Mouse (Mus musculus): ENCODE results near the gene Cav3.

Cav3 gene

GRCm38 (mm10) chr6:112495219-112495618, 35.9 kb downstream of the Cav3 start:
- DNase-seq (ENCODE audit: low read depth): no peak

GRCm38 (mm10) chr6:112496291-112497060, 37.2 kb downstream of the Cav3 start:
- DNase-seq (ENCODE audit: low read depth): no peak

- no peak for DNase-seq (ENCODE audit: low read depth)
These were observed 38.2 kb downstream of the Cav3 start for GRCm38 (mm10) chr6:112497456-112497855.

- DNase-seq (ENCODE audit: low read depth): no peak
These were observed 39.4 kb downstream of the Cav3 start for GRCm38 (mm10) chr6:112498716-112499115.

- DNase-seq (ENCODE audit: low read depth): no peak
These were observed 40.2 kb downstream of the Cav3 start for GRCm38 (mm10) chr6:112499456-112499855.

DNA sequence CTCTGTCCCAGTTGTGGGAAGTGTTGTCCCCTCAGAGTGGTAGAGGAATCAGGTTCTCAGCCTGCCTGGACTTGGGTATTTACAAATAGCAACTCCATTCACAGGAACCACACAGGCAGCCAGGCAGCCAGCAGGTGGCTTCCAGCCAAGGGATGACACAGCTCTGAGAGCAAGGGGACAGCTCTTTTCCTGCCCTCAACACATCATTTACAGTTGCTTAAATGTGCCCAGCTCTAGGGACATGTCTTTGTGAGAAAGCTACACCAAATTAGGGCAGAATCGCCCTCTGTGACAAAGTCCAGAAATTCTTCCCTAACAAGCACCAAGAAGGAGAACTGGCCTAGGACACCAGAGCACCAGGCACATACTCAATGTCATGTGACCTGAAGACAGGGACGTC, 41.9 kb downstream of the Cav3 start:
- DNase-seq (ENCODE audit: low read depth): no peak

DNA sequence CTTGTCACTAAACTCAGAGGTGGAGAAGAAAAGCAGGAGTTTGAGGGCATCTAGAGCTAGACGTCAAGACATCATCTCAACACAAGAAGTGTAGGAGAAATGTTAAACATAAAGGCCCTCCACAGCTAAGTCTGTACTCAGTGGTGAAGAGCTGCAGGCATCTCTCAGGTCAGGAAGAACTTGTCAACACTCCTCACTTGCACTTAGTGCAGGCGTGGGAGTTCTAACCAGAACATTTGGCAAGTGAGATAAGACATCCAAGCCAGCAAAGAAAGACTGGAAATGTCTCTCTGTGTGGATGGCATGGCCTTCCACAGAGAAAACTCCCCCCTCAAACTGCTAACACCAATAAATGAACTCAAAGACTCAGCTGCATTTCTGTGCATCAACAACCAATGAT, 48.3 kb downstream of the Cav3 start:
- DNase-seq (ENCODE audit: low read depth): no peak

DNA sequence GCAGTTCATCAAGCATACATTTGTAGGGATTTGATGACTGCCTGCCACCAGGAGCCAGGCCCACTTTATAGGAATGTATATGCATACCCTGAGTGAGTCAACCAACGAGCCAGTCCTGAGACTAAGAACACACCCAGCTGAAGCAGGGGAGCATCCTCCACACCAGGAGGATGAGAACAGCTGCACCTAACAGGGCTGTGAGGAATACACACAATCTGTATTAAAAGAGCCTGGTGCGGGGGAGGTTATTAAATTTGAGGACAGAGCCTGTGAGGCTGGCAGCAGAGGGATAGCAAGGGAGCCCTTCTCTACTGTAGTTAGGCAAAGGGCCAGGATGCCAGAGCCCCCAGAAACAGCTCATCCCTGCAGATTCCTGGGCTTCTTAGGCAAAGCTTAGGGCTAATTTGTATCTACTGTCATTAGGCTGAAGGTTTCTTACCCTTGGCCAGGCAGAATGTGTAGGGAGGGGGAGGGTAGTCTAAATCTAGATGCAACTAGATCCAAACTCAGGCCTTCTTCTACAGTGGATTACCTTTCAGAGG, 50.4 kb downstream of the Cav3 start:
- no peak for DNase-seq (ENCODE audit: low read depth)

- peak; percentile 22 for DNase-seq (ENCODE audit: low read depth)
These were observed 51.0 kb downstream of the Cav3 start for GRCm38 (mm10) chr6:112510346-112510745.

GRCm38 (mm10) chr6:112514591-112514990, 55.3 kb downstream of the Cav3 start:
- DNase-seq (ENCODE audit: low read depth): no peak

DNA sequence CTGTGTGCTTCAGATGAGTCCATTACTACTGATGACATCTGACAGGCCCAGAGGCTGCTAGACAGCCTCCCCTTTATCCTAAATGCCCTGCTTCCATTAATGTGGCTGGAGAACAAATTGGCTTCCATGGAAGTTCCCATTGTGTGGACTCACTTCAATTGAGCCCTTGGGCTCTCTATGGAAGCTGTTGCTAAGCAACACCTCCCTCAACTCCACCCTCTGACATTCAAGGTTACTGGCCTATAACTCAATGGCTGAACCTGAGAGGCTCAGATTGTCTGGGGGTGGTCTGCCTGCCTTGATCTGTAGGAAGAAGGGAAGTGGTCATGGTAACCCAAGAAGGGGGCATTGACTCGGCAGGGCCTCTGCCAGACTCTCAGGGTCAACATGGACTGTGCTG, 57.2 kb downstream of the Cav3 start:
- DNase-seq (ENCODE audit: low read depth): no peak

GRCm38 (mm10) chr6:112517572-112517971, 58.3 kb downstream of the Cav3 start:
- no peak for DNase-seq (ENCODE audit: low read depth)

- no peak for DNase-seq (ENCODE audit: low read depth)
These were observed 58.7 kb downstream of the Cav3 start for GRCm38 (mm10) chr6:112517991-112518390.

Data from NIH3T3 (cell line).